Mouse (Mus musculus) embryonic fibroblast, embryonic 13.5 days (primary cell): Measurements from ENCODE around the gene Prdm1. TPM values are rescaled to one million over a fixed set of nuclear protein-coding genes. Genes with fewer than 3 reads are reported as not detected.

Experiments used
- H3K27ac ChIP-seq: 2 replicates; pipeline ENCODE4 v1.5.1; 2012; ENCODE audit warnings: low read length, control low read depth, inconsistent platforms; ENCODE audit not compliant: insufficient read depth
- H3K4me1 ChIP-seq: 2 replicates; pipeline ENCODE4 v1.6.1; 2011; ENCODE audit warnings: low read length; ENCODE audit not compliant: control insufficient read depth, insufficient read depth
- H3K4me3 ChIP-seq: 2 replicates; pipeline ENCODE4 v1.5.1; 2011; ENCODE audit warnings: mild to moderate bottlenecking, control low read depth, low read length; ENCODE audit not compliant: insufficient read depth
- CTCF ChIP-seq: IDR thresholded peaks from 2 replicates; pipeline ENCODE4 v1.5.1; 2011; ENCODE audit warnings: mild to moderate bottlenecking, control low read depth, low read length, moderate library complexity, borderline replicate concordance; ENCODE audit not compliant: insufficient read depth
- POLR2A ChIP-seq: IDR thresholded peaks from 2 replicates; pipeline ENCODE4 v1.6.1; 2011; ENCODE audit warnings: low read depth, mild to moderate bottlenecking, control low read depth, low read length, moderate library complexity
- polyA plus RNA-seq: library from polyadenylated mRNA; stranded (reverse); fragments of >200 nt; gene quantifications from 2 replicates; pipeline ENCODE4 v1.2.4, GENCODE M21; 2011; ENCODE audit warnings: low read depth; ENCODE audit not compliant: missing spikeins, insufficient read length

The Prdm1 gene
- polyA plus RNA-seq, 1 experiment = 2.8 TPM

- TF ChIP-seq CTCF (no peak), POLR2A (no peak)
- Histone ChIP-seq H3K4me3 (no peak overlapping the region), H3K4me1 (no peaks in the 10 kb centered on the region), H3K27ac (no peak overlapping the region)
Observed at GRCm38 (mm10) chr10:44492815-44493525, 35.3 kb downstream of the Prdm1 start.

- no peak for TF ChIP-seq CTCF
- no peak for TF ChIP-seq POLR2A
- Histone ChIP-seq H3K4me1 (no peaks in the 10 kb centered on the region), H3K4me3 (no peak overlapping the region), H3K27ac (no peak overlapping the region)
Observed at GRCm38 (mm10) chr10:44490899-44491422, 37.3 kb downstream of the Prdm1 start.

GRCm38 (mm10) chr10:44487132-44487531 lies 41.2 kb downstream of the Prdm1 start:
- no peak overlapping the region for H3K4me3 ChIP-seq
- no peaks in the 10 kb centered on the region for H3K4me1 ChIP-seq
- no peak overlapping the region for H3K27ac ChIP-seq
- TF ChIP-seq CTCF (no peak), POLR2A (no peak)

- TF ChIP-seq POLR2A (no peak), CTCF (no peak)
- no peak overlapping the region for H3K4me3 ChIP-seq
- H3K4me1 ChIP-seq = no peaks in the 10 kb centered on the region
- no peak overlapping the region for H3K27ac ChIP-seq
Observed at GRCm38 (mm10) chr10:44484077-44484476, 44.2 kb downstream of the Prdm1 start.

- no peak for TF ChIP-seq CTCF
- TF ChIP-seq POLR2A = no peak
- Histone ChIP-seq H3K27ac (no peak overlapping the region), H3K4me1 (no peaks in the 10 kb centered on the region), H3K4me3 (no peak overlapping the region)
Observed at GRCm38 (mm10) chr10:44483116-44483515, 45.2 kb downstream of the Prdm1 start.

GRCm38 (mm10) chr10:44481379-44481778 lies 46.9 kb downstream of the Prdm1 start:
- TF ChIP-seq POLR2A (no peak), CTCF (no peak)
- Histone ChIP-seq H3K27ac (no peak overlapping the region), H3K4me1 (no peaks in the 10 kb centered on the region), H3K4me3 (no peak overlapping the region)

- TF ChIP-seq CTCF (no peak), POLR2A (no peak)
- H3K4me1 ChIP-seq = no peaks in the 10 kb centered on the region
- no peak overlapping the region for H3K27ac ChIP-seq
- no peak overlapping the region for H3K4me3 ChIP-seq
Observed at GRCm38 (mm10) chr10:44479286-44479685, 49.0 kb downstream of the Prdm1 start.

GRCm38 (mm10) chr10:44478091-44478490 lies 50.2 kb downstream of the Prdm1 start:
- TF ChIP-seq POLR2A (no peak), CTCF (no peak)
- H3K4me1 ChIP-seq = no peaks in the 10 kb centered on the region
- no peak overlapping the region for H3K27ac ChIP-seq
- no peak overlapping the region for H3K4me3 ChIP-seq

GRCm38 (mm10) chr10:44477240-44477639 lies 51.1 kb downstream of the Prdm1 start:
- TF ChIP-seq CTCF (no peak), POLR2A (no peak)
- H3K27ac ChIP-seq = no peak overlapping the region
- H3K4me3 ChIP-seq = no peak overlapping the region
- H3K4me1 ChIP-seq = no peaks in the 10 kb centered on the region

GRCm38 (mm10) chr10:44476523-44476922 lies 51.8 kb downstream of the Prdm1 start:
- no peak for TF ChIP-seq POLR2A
- TF ChIP-seq CTCF = no peak
- Histone ChIP-seq H3K4me1 (no peaks in the 10 kb centered on the region), H3K4me3 (no peak overlapping the region), H3K27ac (no peak overlapping the region)
